Mouse (Mus musculus) small intestine, adult 2 months (tissue): ENCODE measurements at regions not wholly inside any gene's neighbourhood (a gene's known extent, or its start where the extent isn't known, plus 50 kb on each side); places are given as distances from the start of the nearest gene placed in this dataset.
"Not testable (repeated sequence)": the region's sequence is repeated elsewhere in the genome, so short reads cannot be mapped to it uniquely, and the experiment has no call there.

Source experiments
- H3K27ac ChIP-seq: fragments of 200-500 bp; 2 replicates; pipeline ENCODE4 v1.5.1; 2012; ENCODE audit warnings: low read depth, low read length, control low read depth, inconsistent platforms; ENCODE audit not compliant: insufficient read depth
- H3K27me3 ChIP-seq: fragments of 200-500 bp; 2 replicates; pipeline ENCODE4 v1.6.1; 2012; ENCODE audit warnings: mild to moderate bottlenecking, moderate library complexity, low read length, inconsistent platforms; ENCODE audit not compliant: control insufficient read depth, insufficient read depth
- H3K36me3 ChIP-seq: fragments of 200-500 bp; 2 replicates; pipeline ENCODE4 v1.6.1; 2012; ENCODE audit warnings: mild to moderate bottlenecking, low read length, control low read depth, inconsistent platforms; ENCODE audit not compliant: control insufficient read depth, insufficient read depth
- H3K4me1 ChIP-seq: fragments of 200-500 bp; 2 replicates; pipeline ENCODE4 v1.6.1; 2012; ENCODE audit warnings: low read length, inconsistent platforms, mixed read lengths; ENCODE audit not compliant: control insufficient read depth, insufficient read depth, insufficient read length
- H3K4me3 ChIP-seq: fragments of 200-500 bp; 2 replicates; pipeline ENCODE4 v1.5.1; 2012; ENCODE audit warnings: low read depth, mild to moderate bottlenecking, control low read depth, inconsistent platforms, low read length, moderate library complexity
- CTCF ChIP-seq: fragments of 200-500 bp; IDR thresholded peaks from 2 replicates; pipeline ENCODE4 v1.5.1; 2012; ENCODE audit warnings: low read depth, mild to moderate bottlenecking, control low read depth, inconsistent platforms, low read length, moderate library complexity, mixed read lengths; ENCODE audit not compliant: insufficient replicate concordance, insufficient read length; ENCODE audit errors: extremely low read depth
- POLR2A ChIP-seq: fragments of 200-500 bp; IDR thresholded peaks from 2 replicates; pipeline ENCODE4 v1.6.1; 2012; ENCODE audit warnings: low read depth, mild to moderate bottlenecking, control low read depth, inconsistent platforms, low read length, moderate library complexity
- WGBS: fragments of 180-500 bp; shearing (Covaris S2); methylation state at CpG from one replicate; pipeline ENCODE4 v1.1.7; 2018; 5-methylcytosine and 5-hydroxymethylcytosine counted together

DNA sequence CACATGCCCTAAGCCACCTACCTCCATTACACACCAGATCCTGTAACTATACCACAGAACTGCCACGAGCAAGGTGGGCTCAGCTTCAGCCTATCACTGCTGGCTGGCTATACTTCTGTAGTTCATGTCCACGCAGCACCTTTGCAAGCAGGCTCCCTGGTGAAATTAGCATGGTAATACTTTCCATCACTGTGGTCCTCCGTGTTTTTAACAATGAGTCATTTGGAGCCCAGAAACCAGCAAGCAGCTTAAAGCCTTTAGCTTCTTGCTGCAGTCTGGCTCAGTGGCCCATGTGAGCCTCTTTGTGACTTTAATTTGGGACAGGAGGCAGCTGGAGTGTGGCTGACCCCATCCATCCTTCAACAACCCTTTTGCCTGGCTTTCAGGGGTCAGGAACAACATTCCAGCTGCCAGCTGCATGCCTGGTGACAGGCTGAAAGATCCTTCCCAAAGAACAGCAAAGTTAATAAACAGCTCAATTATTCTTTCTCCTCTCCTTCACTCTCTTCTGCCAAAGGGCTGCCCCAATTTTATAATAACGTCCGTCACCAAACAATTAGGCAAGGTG lies 122.1 kb upstream of the Intu start:
- no peak overlapping the region for H3K27ac ChIP-seq
- no peaks in the 10 kb centered on the region for H3K36me3 ChIP-seq
- no peak overlapping the region for H3K4me3 ChIP-seq
- no peaks in the 10 kb centered on the region for H3K4me1 ChIP-seq
- TF ChIP-seq CTCF = no peak
- WGBS = 56% methylated on average over 5 of the region's 5 CpGs
- no peaks in the 10 kb centered on the region for H3K27me3 ChIP-seq

GRCm38 (mm10) chr3:40410749-40411310 lies 120.3 kb upstream of the Intu start:
- no peak overlapping the region for H3K4me3 ChIP-seq
- no peaks in the 10 kb centered on the region for H3K36me3 ChIP-seq
- no peaks in the 10 kb centered on the region for H3K4me1 ChIP-seq
- no peak overlapping the region for H3K27ac ChIP-seq
- TF ChIP-seq CTCF (no peak), POLR2A (no peak)
- WGBS = 71% methylated on average over 4 of the region's 4 CpGs
- no peaks in the 10 kb centered on the region for H3K27me3 ChIP-seq

- WGBS = 41% methylated on average over 18 of the region's 18 CpGs
- H3K4me1 ChIP-seq, H3K27me3 ChIP-seq, H3K27ac ChIP-seq, H3K36me3 ChIP-seq, H3K4me3 ChIP-seq: not testable (repeated sequence)
These were observed 105.8 kb upstream of the Intu start for GRCm38 (mm10) chr3:40425183-40425844.

DNA sequence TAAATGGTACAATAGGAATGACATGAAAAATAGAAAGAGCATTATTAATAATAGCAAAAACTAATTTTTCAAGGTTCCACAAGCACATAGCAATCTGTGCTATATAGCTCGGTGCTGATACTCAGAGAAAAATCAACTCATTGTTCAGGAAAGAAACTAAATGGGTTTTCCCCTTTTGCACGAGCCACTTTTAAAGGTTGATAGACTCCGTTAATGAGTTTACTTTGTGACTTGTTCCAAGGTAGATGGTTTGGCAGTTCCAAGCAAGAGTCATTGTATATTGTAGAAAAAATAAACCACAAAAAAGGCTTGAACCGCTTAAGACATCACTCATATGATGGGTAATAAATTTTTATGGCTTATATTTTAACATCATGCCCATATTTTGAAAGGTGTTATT lies 105.0 kb upstream of the Intu start:
- no peak for TF ChIP-seq POLR2A
- TF ChIP-seq CTCF = no peak
- Histone ChIP-seq H3K27me3 (no peaks in the 10 kb centered on the region), H3K4me1 (no peaks in the 10 kb centered on the region), H3K27ac (no peak overlapping the region), H3K36me3 (no peaks in the 10 kb centered on the region), H3K4me3 (no peak overlapping the region)
- WGBS = 35% methylated on average over 4 of the region's 4 CpGs

- no peak overlapping the region for H3K27ac ChIP-seq
- no peaks in the 10 kb centered on the region for H3K4me1 ChIP-seq
- TF ChIP-seq CTCF (no peak), POLR2A (no peak)
- H3K36me3 ChIP-seq = no peaks in the 10 kb centered on the region
- no peaks in the 10 kb centered on the region for H3K27me3 ChIP-seq
- WGBS = 63% methylated on average over 5 of the region's 5 CpGs
- H3K4me3 ChIP-seq = no peak overlapping the region
These were observed 103.1 kb upstream of the Intu start for GRCm38 (mm10) chr3:40428021-40428420.

DNA sequence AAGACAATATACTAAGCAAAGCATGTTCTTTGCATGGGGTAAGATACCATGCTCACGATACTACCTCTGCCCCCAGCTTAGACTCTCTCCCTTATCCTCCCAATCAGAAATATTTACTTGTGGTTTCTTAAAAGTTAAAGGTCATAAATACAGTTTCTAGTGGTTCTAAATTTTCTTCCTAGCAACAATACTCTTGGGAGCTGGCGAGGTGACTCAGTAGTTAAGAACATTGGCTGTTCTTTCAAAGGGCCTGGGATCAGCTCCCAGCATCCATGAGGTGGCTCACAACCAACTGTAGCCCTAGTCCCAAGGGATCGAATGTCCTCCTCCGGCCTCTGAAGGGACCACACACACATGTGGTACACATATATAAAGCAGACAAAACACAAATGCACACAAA lies 92.8 kb upstream of the Intu start:
- Histone ChIP-seq H3K27ac (no peak overlapping the region), H3K4me1 (no peaks in the 10 kb centered on the region), H3K36me3 (no peaks in the 10 kb centered on the region), H3K4me3 (no peak overlapping the region), H3K27me3 (no peaks in the 10 kb centered on the region)
- TF ChIP-seq POLR2A = no peak
- TF ChIP-seq CTCF = no peak
- 81% methylated on average over 4 of the region's 4 CpGs for WGBS

DNA sequence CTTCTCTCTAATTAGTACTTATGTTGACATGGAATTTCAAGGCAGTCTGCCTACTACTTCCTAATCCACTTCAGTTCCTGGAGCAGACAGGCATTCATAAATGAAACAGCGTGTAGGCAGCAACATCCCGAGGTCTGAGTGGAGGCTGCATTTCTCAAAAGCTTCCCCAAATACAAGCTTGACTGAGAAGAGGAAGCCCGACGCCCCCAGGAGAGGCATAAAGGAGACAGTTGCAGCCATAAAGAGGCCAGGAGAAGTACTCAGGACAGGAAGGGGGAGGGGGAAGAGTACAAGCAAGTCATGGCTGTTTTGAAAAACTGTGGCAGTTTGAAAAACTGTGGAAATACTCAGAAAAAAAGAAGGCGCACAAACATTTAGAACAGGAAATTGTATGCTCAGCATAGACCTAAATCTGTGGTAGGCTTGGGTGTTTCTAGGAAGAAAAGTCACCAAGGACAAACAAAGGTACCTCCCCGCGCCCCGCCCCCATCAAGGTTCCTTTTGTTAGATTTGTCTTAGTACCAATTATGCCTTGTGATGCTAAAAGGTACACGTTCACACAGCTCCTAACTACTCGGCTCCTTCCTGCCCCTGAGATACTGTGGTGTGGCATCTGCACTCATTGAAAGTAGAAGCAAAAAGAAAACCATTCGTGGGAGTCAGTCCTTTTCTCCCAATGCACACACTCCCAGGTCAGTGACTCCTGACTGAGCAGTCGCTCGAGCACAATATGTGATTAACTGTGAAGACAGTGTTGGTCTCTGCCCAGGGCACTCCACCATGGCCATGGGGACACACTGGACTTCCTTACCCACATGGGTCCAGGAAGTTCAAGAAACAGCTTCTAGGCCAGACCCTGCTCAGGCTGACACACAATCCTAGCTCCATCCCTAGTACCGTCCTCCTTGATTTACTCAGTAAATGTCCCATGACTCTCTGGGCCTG lies 89.7 kb upstream of the Intu start:
- no peaks in the 10 kb centered on the region for H3K27me3 ChIP-seq
- no peak for TF ChIP-seq POLR2A
- no peak for TF ChIP-seq CTCF
- no peak overlapping the region for H3K27ac ChIP-seq
- H3K4me1 ChIP-seq = no peaks in the 10 kb centered on the region
- no peaks in the 10 kb centered on the region for H3K36me3 ChIP-seq
- no peak overlapping the region for H3K4me3 ChIP-seq
- WGBS = 57% methylated on average over 14 of the region's 14 CpGs
